In genomic region chr9:21411669-21412550, GRCm38 (mm10) we compare ENCODE assay signal across 8 mouse cellular contexts. TPM values are rescaled to one million over a fixed set of nuclear protein-coding genes. Genes with fewer than 3 reads are reported as not detected.
DNase-seq lines count a peak whose midpoint lies in the region; ATAC-seq and TF ChIP-seq lines count a peak whose summit lies in the region.

TSS of gene Qtrt1 (plus strand) at chr9:21411837.

- no peaks in the 10 kb centered on the region for H3K9me3 ChIP-seq in hindbrain, postnatal 0 days (ENCODE audit: low read length)

- peaks cover 3% of the 10 kb centered on the region for H3K4me1 ChIP-seq in hindbrain, postnatal 0 days (ENCODE audit: insufficient read depth, low read length)

- H3K4me3 ChIP-seq in gastrocnemius, adult 2 months, result peak within 1 kb of the TSS; percentile 88
- peak within 1 kb of the TSS; percentile 68 for H3K4me3 ChIP-seq in hindbrain, postnatal 0 days (ENCODE audit: low read length)
- H3K4me3 ChIP-seq in left cerebral cortex, adult 2 months, result peak within 1 kb of the TSS; percentile 87

- peak within 1 kb of the TSS; percentile 88 for H3K4me2 ChIP-seq in hindbrain, postnatal 0 days (ENCODE audit: low read depth, low read length)

- WGBS in hindbrain, postnatal 0 days, result 2% methylated on average over 53 of the region's 53 CpGs

- ATAC-seq in hindbrain, postnatal 0 days, result peak; percentile 96
- peak; percentile 96 for ATAC-seq in megakaryocyte, adult 5-6 weeks (ENCODE audit: poor library complexity, severe bottlenecking)

- H3K27me3 ChIP-seq in hindbrain, postnatal 0 days (ENCODE audit: insufficient read depth, low read length), result no peaks in the 10 kb centered on the region

- peak within 1 kb of the TSS; percentile 71 for H3K9ac ChIP-seq in hindbrain, postnatal 0 days (replicated peaks; ENCODE audit: low read length)

- intact Hi-C loops in gastrocnemius, adult 2 months (cut with DNase I), result loop anchor here (2.0 to 5.0 kb wide), 2 partner anchors 99 to 190 kb away; partner anchors contain the start of gene Ap1m2
- intact Hi-C loops in left cerebral cortex, adult 2 months (cut with DNase I), result loop anchor here (2.0 kb wide), 2 partner anchors 57 to 99 kb away; partner anchors contain the start of gene Ap1m2

- H3K36me3 ChIP-seq in hindbrain, postnatal 0 days (ENCODE audit: insufficient read depth, low read length), result peaks cover 11% of the 10 kb centered on the region; the same call in 1 of the 2 replicates

- H3K27ac ChIP-seq in gastrocnemius, adult 2 months, result peak within 1 kb of the TSS; percentile 90
- peak within 1 kb of the TSS; percentile 84 for H3K27ac ChIP-seq in hindbrain, postnatal 0 days
- peak within 1 kb of the TSS; percentile 68 for H3K27ac ChIP-seq in left cerebral cortex, adult 2 months

- no peak for TF ChIP-seq CTCF in gastrocnemius, adult 2 months (IDR thresholded peaks at IDR 0.05)
- no peak for TF ChIP-seq CTCF in hindbrain, postnatal 0 days (IDR thresholded peaks at IDR 0.05; ENCODE audit: low read depth)
- TF ChIP-seq CTCF in left cerebral cortex, adult 2 months (IDR thresholded peaks at IDR 0.05), result no peak

- peak; percentile 82 for DNase-seq in WW6 (ENCODE audit: low read depth, low spot score)
- DNase-seq in cerebellum, postnatal 4 days (ENCODE audit: low spot score in 2 of 2), result peak; percentile 63 to 81
- peak; percentile 89 for DNase-seq in gastrocnemius, adult 2 months
- peak; percentile 97 for DNase-seq in hindbrain, postnatal 0 days (ENCODE audit: low spot score)
- DNase-seq in left cerebral cortex, adult 2 months (ENCODE audit: extremely low spot score in 1 of 2, low spot score in 2 of 2), result peak; percentile 81 to 86
- peak; percentile 89 to 92 for DNase-seq in right cerebral cortex, adult 2 months (ENCODE audit: low spot score in 2 of 2)
- peak; percentile 87 for DNase-seq in urinary bladder, postnatal 14 days (ENCODE audit: low spot score)

RNA-seq across cellular contexts. Expression of gene Qtrt1, which starts in this region (rescaled TPM):
- 1 to 10 TPM; 7.0 to 8.4 TPM for total RNA-seq in gastrocnemius, adult 2 months (2021)
- 37.1 and 46.7 TPM in 2 replicates for total RNA-seq in hindbrain, postnatal 0 days (2014; rRNA removed)
- 38.6 and 44.5 TPM in 2 replicates for polyA plus RNA-seq in hindbrain, postnatal 0 days (2015; fragmentation: Nextera tagmentation; extraction: Ambion mirVana)
- total RNA-seq in left cerebral cortex, adult 2 months (2021), result 10 to 100 TPM; 26.2 to 35.7 TPM
- total RNA-seq in megakaryocyte, adult 5-6 weeks (2015), result 5.4 and 11.8 TPM in 2 replicates
- total RNA-seq in megakaryocyte, adult 5-6 weeks (2017), result 6.7 and 9.8 TPM in 2 replicates

Comparison
In these comparisons a context has a peak if more than half of its experiments do, and no peak if none do; other contexts are left out.
1. Peak in every context shown above with its lines: DNase-seq, ATAC-seq, H3K4me3 ChIP-seq and H3K27ac ChIP-seq.